Mouse (Mus musculus) lung, embryonic 16.5 days (tissue): ENCODE data around the gene Acot9. TPM values are rescaled to one million over a fixed set of nuclear protein-coding genes. Genes with fewer than 3 reads are reported as not detected.

Experiments
- ATAC-seq: fragments of 200-750 bp; cut with Nextera tagmentation; 2 replicates; pipeline ENCODE4 v1.8.0; 2017; ENCODE audit warnings: low read depth, mild to moderate bottlenecking, moderate library complexity
- H3K27ac ChIP-seq: fragments of 300-500 bp; sonication (generic); 2 replicates; pipeline ENCODE4 v1.5.1; 2014; ENCODE audit warnings: mild to moderate bottlenecking, control low read depth, low read length
- H3K27me3 ChIP-seq: fragments of 300-500 bp; sonication (generic); 2 replicates; pipeline ENCODE4 v1.6.1; 2014; ENCODE audit warnings: low read depth, low read length, mixed read lengths; ENCODE audit not compliant: control insufficient read depth, insufficient read depth
- H3K36me3 ChIP-seq: fragments of 300-500 bp; sonication (generic); 2 replicates; pipeline ENCODE4 v1.6.1; 2014; ENCODE audit warnings: low read length; ENCODE audit not compliant: control insufficient read depth, insufficient read depth
- H3K4me1 ChIP-seq: fragments of 300-500 bp; sonication (generic); replicated peaks from 2 replicates; pipeline ENCODE4 v1.6.1; 2014; ENCODE audit warnings: low read length, mixed read lengths; ENCODE audit not compliant: control insufficient read depth, insufficient read depth
- H3K4me2 ChIP-seq: fragments of 300-500 bp; sonication (generic); 2 replicates; pipeline ENCODE4 v1.6.1; 2014; ENCODE audit warnings: low read depth, low read length, control low read depth
- H3K4me3 ChIP-seq: fragments of 300-500 bp; sonication (generic); 2 replicates; pipeline ENCODE4 v1.5.1; 2014; ENCODE audit warnings: mild to moderate bottlenecking, low read length, control low read depth
- H3K9ac ChIP-seq: fragments of 300-500 bp; sonication (generic); 2 replicates; pipeline ENCODE4 v1.6.1; 2014; ENCODE audit warnings: low read length, control low read depth
- H3K9me3 ChIP-seq: fragments of 300-500 bp; sonication (generic); 2 replicates; pipeline ENCODE4 v1.6.1; 2016; ENCODE audit warnings: low read length; ENCODE audit not compliant: control insufficient read depth
- WGBS: fragments of 180-500 bp; shearing (Covaris S2); extraction: QIAGEN DNeasy Blood & Tissue Kit; methylation state at CpG from one replicate; pipeline ENCODE4 v1.1.7; 2014; 5-methylcytosine and 5-hydroxymethylcytosine counted together
- polyA plus RNA-seq: library from polyadenylated mRNA; unstranded; fragments of >200 nt; fragmentation: Nextera tagmentation; extraction: Ambion mirVana; gene quantifications from 2 replicates; pipeline ENCODE4 v1.2.1, GENCODE M21; 2015

Acot9 gene
- polyA plus RNA-seq, 1 experiment from 2014 or later: 51.8 TPM

GRCm38 (mm10) chrX:155280427-155281044 is 18.3 kb downstream of the Acot9 start:
- Histone ChIP-seq H3K9me3 (no peaks in the 10 kb centered on the region), H3K27ac (no peak overlapping the region), H3K4me3 (no peak overlapping the region), H3K4me2 (no peak overlapping the region), H3K9ac (no peak overlapping the region), H3K4me1 (no peaks in the 10 kb centered on the region), H3K27me3 (no peaks in the 10 kb centered on the region), H3K36me3 (0 out of 2 replicates have a peak, but pooled peaks cover 3% of the 10 kb centered on the region)
- WGBS: 29% methylated on average over 1 of the region's 1 CpGs
- no peak for ATAC-seq

GRCm38 (mm10) chrX:155306390-155306789 is 44.1 kb downstream of the Acot9 start:
- H3K4me1 ChIP-seq: no peaks in the 10 kb centered on the region
- no peaks in the 10 kb centered on the region for H3K27me3 ChIP-seq
- no peak for ATAC-seq
- H3K4me3 ChIP-seq: no peak overlapping the region
- H3K4me2 ChIP-seq: no peak overlapping the region
- 100% methylated on average over 2 of the region's 2 CpGs for WGBS
- H3K27ac ChIP-seq: no peak overlapping the region
- H3K9me3 ChIP-seq: no peaks in the 10 kb centered on the region
- H3K36me3 ChIP-seq: no peaks in the 10 kb centered on the region; the same call in 1 of the 2 replicates
- no peak overlapping the region for H3K9ac ChIP-seq

- Histone ChIP-seq H3K4me3 (no peak overlapping the region), H3K36me3 (0 out of 2 replicates have a peak, but pooled peaks cover 2% of the 10 kb centered on the region), H3K27ac (no peak overlapping the region), H3K9ac (no peak overlapping the region), H3K9me3 (no peaks in the 10 kb centered on the region), H3K27me3 (no peaks in the 10 kb centered on the region), H3K4me2 (no peak overlapping the region), H3K4me1 (no peaks in the 10 kb centered on the region)
- WGBS: 30% methylated on average over 4 of the region's 4 CpGs
- ATAC-seq: no peak
These were observed 55.8 kb downstream of the Acot9 start for GRCm38 (mm10) chrX:155318005-155318404.

DNA sequence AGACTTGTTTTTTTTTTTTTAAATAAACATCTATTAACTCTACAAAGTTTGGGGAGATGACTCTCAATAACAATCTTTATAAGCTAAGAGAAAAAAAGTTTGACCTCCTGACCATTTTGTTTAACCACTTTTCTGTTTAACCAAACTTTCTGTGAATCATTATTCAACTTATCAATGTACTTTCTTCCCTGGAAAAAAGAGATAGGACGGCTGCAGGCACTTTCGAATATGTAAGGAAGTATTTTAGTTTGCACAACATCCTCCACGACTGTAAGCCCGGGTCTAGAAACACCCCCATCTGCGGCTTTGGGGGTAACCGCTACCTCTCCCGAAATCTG is 75.3 kb downstream of the Acot9 start:
- H3K36me3 ChIP-seq: no peaks in the 10 kb centered on the region
- no peaks in the 10 kb centered on the region for H3K27me3 ChIP-seq
- H3K4me3 ChIP-seq: peak overlapping the region; percentile 66
- WGBS: 17% methylated on average over 7 of the region's 7 CpGs
- no peaks in the 10 kb centered on the region for H3K4me1 ChIP-seq
- peak overlapping the region; percentile 75 for H3K9ac ChIP-seq
- H3K4me2 ChIP-seq: peak overlapping the region; percentile 54
- H3K9me3 ChIP-seq: no peaks in the 10 kb centered on the region
- no peak for ATAC-seq
- H3K27ac ChIP-seq: peak overlapping the region; percentile 92

DNA sequence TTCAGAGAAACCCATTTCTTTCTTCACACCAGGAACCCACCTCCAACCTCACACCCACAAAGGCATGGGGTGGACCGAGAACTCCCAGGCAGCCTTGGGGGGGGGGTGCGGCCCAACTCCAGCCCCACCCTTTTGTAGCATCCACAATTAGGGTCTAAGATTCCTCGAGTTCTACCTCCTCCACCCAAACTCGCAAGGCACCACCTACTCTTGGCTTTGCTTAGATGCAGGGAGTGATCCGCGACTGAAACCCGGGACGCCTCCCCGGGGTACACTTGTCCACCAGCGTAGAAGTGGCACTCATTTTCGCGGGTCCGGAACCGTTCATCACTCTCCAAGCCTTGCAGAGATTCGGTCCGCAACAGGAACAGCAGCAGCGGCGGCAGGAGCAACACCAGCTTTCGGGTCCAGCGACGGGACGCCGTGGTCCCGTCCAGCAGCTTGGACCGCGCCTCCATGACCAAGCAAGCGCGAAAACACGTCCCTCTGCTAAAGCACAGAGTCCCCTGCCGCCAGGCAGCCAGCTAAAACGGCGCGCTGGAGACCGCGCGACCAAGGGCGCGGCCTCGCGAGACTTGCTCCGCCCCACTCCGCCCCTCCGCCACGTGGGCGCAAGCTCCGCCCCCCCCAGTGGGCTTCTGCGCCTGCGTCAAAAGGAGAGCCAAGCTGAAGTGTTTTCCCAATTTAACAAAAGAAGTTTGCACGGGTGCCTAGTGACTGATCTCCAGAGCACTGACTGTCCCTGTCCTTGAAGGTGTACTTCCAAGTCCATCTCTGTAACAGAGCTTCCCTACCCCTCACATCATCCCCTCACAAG is 75.9 kb downstream of the Acot9 start:
- 14% methylated on average over 48 of the region's 49 CpGs for WGBS
- peak overlapping the region; percentile 54 for H3K4me2 ChIP-seq
- H3K9me3 ChIP-seq: no peaks in the 10 kb centered on the region
- peak overlapping the region; percentile 92 for H3K27ac ChIP-seq
- H3K4me3 ChIP-seq: peak overlapping the region; percentile 66
- H3K4me1 ChIP-seq: no peaks in the 10 kb centered on the region
- ATAC-seq: peak; percentile 99
- no peaks in the 10 kb centered on the region for H3K36me3 ChIP-seq
- H3K9ac ChIP-seq: peak overlapping the region; percentile 75
- no peaks in the 10 kb centered on the region for H3K27me3 ChIP-seq

DNA sequence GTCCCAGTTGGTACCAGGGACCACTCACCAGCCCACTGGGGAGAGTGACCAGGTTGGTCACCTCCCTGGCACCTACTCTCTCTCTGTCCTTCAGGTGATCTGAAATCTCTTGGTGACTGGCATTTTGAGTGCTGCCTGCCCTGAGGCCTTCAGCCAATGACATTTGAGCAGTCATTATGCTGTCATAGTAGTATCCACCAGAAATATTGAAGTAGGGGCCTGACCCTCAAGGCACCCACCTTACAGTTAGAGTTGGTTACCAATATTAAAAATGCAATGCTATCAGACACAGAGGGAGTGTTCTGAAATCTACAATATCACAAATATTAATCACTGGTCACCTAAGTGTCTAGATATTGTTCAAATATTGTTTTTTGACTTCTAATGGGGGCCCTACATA is 78.4 kb downstream of the Acot9 start, which contains the start of gene Prdx4:
TSS of gene Prdx4 (minus strand) at position 101 of the 400 bp plus-strand sequence.
- H3K9ac ChIP-seq: no peak within 1 kb of the TSS
- no peaks in the 10 kb centered on the region for H3K9me3 ChIP-seq
- no peak within 1 kb of the TSS for H3K4me2 ChIP-seq
- no peak within 1 kb of the TSS for H3K27ac ChIP-seq
- no peaks in the 10 kb centered on the region for H3K27me3 ChIP-seq
- no peak for ATAC-seq
- H3K4me3 ChIP-seq: no peak within 1 kb of the TSS
- no peaks in the 10 kb centered on the region for H3K4me1 ChIP-seq
- H3K36me3 ChIP-seq: no peaks in the 10 kb centered on the region

- WGBS: 88% methylated on average over 2 of the region's 2 CpGs
- H3K36me3 ChIP-seq: no peaks in the 10 kb centered on the region
- no peak overlapping the region for H3K4me3 ChIP-seq
- no peaks in the 10 kb centered on the region for H3K27me3 ChIP-seq
- H3K27ac ChIP-seq: no peak overlapping the region
- no peaks in the 10 kb centered on the region for H3K4me1 ChIP-seq
- no peak overlapping the region for H3K9ac ChIP-seq
- H3K4me2 ChIP-seq: no peak overlapping the region
- no peaks in the 10 kb centered on the region for H3K9me3 ChIP-seq
- no peak for ATAC-seq
These were observed 84.0 kb downstream of the Acot9 start for GRCm38 (mm10) chrX:155346249-155346648.

Other genes with a start within 250 kb of the Acot9 start
- gene Magea5, start 199.3 kb upstream of the Acot9 start, polyA plus RNA-seq: not detected in 2 replicates
- gene Magea1, start 172.7 kb upstream of the Acot9 start, polyA plus RNA-seq: not detected in 2 replicates
- gene Magea2, start 168.8 kb upstream of the Acot9 start, polyA plus RNA-seq: not detected in 2 replicates
- not detected in 2 replicates for gene Cldn34b2, start 134.0 kb upstream of the Acot9 start, polyA plus RNA-seq
- 160 and 174 TPM in 2 replicates for gene Sat1, start 46.0 kb upstream of the Acot9 start, polyA plus RNA-seq
- 360 and 366 TPM in 2 replicates for gene Prdx4, start 78.3 kb downstream of the Acot9 start, polyA plus RNA-seq